Mouse (Mus musculus): ENCODE results near the gene Cdyl2.

Gene Cdyl2

GRCm38 (mm10) chr8:116732684-116733647 is at the start of gene Cdyl2:
Cdyl2 (minus strand) TSS chr8:116732991.
- peak; percentile 80 for ATAC-seq (ENCODE audit: low TSS enrichment)

- ATAC-seq (ENCODE audit: low TSS enrichment) = no peak
Observed at GRCm38 (mm10) chr8:116780594-116780993, 47.8 kb upstream of the Cdyl2 start.

GRCm38 (mm10) chr8:116774220-116774619 is 41.4 kb upstream of the Cdyl2 start:
- no peak for ATAC-seq (ENCODE audit: low TSS enrichment)

- ATAC-seq (ENCODE audit: low TSS enrichment) = no peak
Observed at GRCm38 (mm10) chr8:116772727-116773126, 39.9 kb upstream of the Cdyl2 start.

- no peak for ATAC-seq (ENCODE audit: low TSS enrichment)
Observed at GRCm38 (mm10) chr8:116771797-116772343, 39.1 kb upstream of the Cdyl2 start.

GRCm38 (mm10) chr8:116770756-116771155 is 38.0 kb upstream of the Cdyl2 start:
- no peak for ATAC-seq (ENCODE audit: low TSS enrichment)

GRCm38 (mm10) chr8:116756174-116756573 is 23.4 kb upstream of the Cdyl2 start:
- no peak for ATAC-seq (ENCODE audit: low TSS enrichment)

GRCm38 (mm10) chr8:116755557-116755956 is 22.8 kb upstream of the Cdyl2 start:
- ATAC-seq (ENCODE audit: low TSS enrichment) = no peak

- no peak for ATAC-seq (ENCODE audit: low TSS enrichment)
Observed at GRCm38 (mm10) chr8:116740726-116741125, 7.9 kb upstream of the Cdyl2 start.

GRCm38 (mm10) chr8:116735306-116735705 is 2.5 kb upstream of the Cdyl2 start:
- no peak for ATAC-seq (ENCODE audit: low TSS enrichment)

GRCm38 (mm10) chr8:116734176-116734575 is 1.4 kb upstream of the Cdyl2 start:
- no peak for ATAC-seq (ENCODE audit: low TSS enrichment)

GRCm38 (mm10) chr8:116733648-116734014 is 840 bp upstream of the Cdyl2 start:
- no peak for ATAC-seq (ENCODE audit: low TSS enrichment)

GRCm38 (mm10) chr8:116731976-116732683 is 661 bp downstream of the Cdyl2 start:
- ATAC-seq (ENCODE audit: low TSS enrichment) = peak; percentile 50

GRCm38 (mm10) chr8:116721451-116721850 is 11.3 kb downstream of the Cdyl2 start:
- ATAC-seq (ENCODE audit: low TSS enrichment) = no peak

- ATAC-seq (ENCODE audit: low TSS enrichment) = no peak
Observed at GRCm38 (mm10) chr8:116707496-116707895, 25.3 kb downstream of the Cdyl2 start.

GRCm38 (mm10) chr8:116702501-116702900 is 30.3 kb downstream of the Cdyl2 start:
- no peak for ATAC-seq (ENCODE audit: low TSS enrichment)

GRCm38 (mm10) chr8:116692931-116693330 is 39.9 kb downstream of the Cdyl2 start:
- ATAC-seq (ENCODE audit: low TSS enrichment) = no peak

- no peak for ATAC-seq (ENCODE audit: low TSS enrichment)
Observed at GRCm38 (mm10) chr8:116689741-116690140, 43.0 kb downstream of the Cdyl2 start.

GRCm38 (mm10) chr8:116676174-116676573 is 56.6 kb downstream of the Cdyl2 start:
- ATAC-seq (ENCODE audit: low TSS enrichment) = no peak

- peak; percentile 91 for ATAC-seq (ENCODE audit: low TSS enrichment)
Observed at GRCm38 (mm10) chr8:116673966-116674805, 58.6 kb downstream of the Cdyl2 start.

GRCm38 (mm10) chr8:116673493-116673892 is 59.3 kb downstream of the Cdyl2 start:
- ATAC-seq (ENCODE audit: low TSS enrichment) = peak; percentile 11; the same call in 1 of the 2 replicates

- no peak for ATAC-seq (ENCODE audit: low TSS enrichment)
Observed at GRCm38 (mm10) chr8:116673052-116673451, 59.7 kb downstream of the Cdyl2 start.
